Mouse (Mus musculus): ENCODE data around the gene Aldh4a1. TPM values are rescaled to one million over a fixed set of nuclear protein-coding genes. Genes with fewer than 3 reads are reported as not detected.
A peak's percentile ranks its signal among the peaks of the same experiment; 100 is the strongest.

Gene Aldh4a1
- polyA plus RNA-seq, 1 experiment from 2014 or later, result 25.5 TPM

DNA sequence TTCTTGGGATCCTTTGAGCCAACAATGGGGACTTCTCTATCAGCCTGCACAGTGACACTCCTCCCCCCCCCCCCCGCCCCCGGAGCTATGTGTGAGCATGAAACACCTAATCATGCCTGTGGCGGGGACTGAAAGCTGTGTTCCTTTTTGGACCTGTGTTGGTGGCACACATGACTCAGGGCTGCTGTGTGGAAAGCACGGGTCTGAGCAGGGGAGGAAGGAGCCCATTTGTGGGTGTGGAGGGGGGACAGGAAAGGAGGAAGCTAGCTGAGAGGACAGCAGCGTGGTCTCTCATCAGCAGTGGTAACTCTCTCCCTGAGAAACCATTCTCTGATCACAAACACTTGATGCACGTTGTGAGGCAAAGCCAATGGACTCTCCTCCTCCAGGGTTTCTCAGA, 18.1 kb downstream of the Aldh4a1 start:
- H3K9me3 ChIP-seq (ENCODE audit: control insufficient read depth, low read length), result no peaks in the 10 kb centered on the region
- H3K4me3 ChIP-seq (ENCODE audit: low read length), result no peak overlapping the region
- 41% methylated on average over 5 of the region's 6 CpGs for WGBS
- H3K27me3 ChIP-seq (ENCODE audit: control insufficient read depth, insufficient read depth, low read depth, low read length), result no peaks in the 10 kb centered on the region; the same call in 1 of the 2 replicates
- no peak for ATAC-seq (ENCODE audit: low read depth)
- peaks cover 11% of the 10 kb centered on the region for H3K4me1 ChIP-seq (replicated peaks; ENCODE audit: control insufficient read depth, insufficient read depth, low read length)
- H3K36me3 ChIP-seq (ENCODE audit: control insufficient read depth, insufficient read depth, low read length), result no peaks in the 10 kb centered on the region; the same call in 1 of the 2 replicates
- H3K9ac ChIP-seq (ENCODE audit: low read length), result no peak overlapping the region
- H3K4me2 ChIP-seq (ENCODE audit: low read depth, low read length), result no peak overlapping the region
- no peak overlapping the region for H3K27ac ChIP-seq (ENCODE audit: low read length)

DNA sequence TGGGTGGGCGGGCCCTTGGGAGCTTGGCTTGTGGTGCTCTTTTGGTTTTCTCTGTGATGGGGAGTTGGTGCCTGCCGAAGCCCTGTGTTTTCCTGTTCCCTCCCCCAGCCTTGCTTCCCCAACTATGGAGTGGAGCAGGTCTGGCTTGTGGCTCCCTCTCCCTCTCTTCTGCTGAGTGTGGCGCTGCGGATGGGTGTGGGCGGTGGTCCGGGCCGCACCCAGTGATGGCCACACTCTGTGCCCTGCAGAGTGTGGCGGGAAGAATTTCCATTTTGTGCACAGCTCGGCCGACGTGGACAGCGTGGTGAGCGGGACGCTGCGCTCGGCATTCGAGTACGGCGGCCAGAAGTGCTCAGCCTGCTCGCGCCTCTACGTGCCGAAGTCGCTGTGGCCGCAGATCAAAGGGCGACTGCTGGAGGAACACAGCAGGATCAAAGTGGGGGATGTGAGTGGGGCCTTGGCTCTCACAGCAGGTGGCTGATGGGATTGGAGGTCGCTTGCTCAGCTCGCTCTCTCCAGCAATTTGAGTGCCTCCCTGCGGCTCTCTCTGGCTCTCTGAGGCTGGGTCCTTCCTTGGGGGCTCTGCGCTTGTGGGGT, 19.3 kb downstream of the Aldh4a1 start:
- Histone ChIP-seq H3K36me3 (ENCODE audit: control insufficient read depth, insufficient read depth, low read length) (peaks cover 5% of the 10 kb centered on the region; the same call in 1 of the 2 replicates), H3K9me3 (ENCODE audit: control insufficient read depth, low read length) (no peaks in the 10 kb centered on the region), H3K27me3 (ENCODE audit: control insufficient read depth, insufficient read depth, low read depth, low read length) (no peaks in the 10 kb centered on the region; the same call in 1 of the 2 replicates), H3K27ac (ENCODE audit: low read length) (peak overlapping the region; percentile 43; the same call in 1 of the 2 replicates), H3K4me3 (ENCODE audit: low read length) (peak overlapping the region; percentile 35), H3K9ac (ENCODE audit: low read length) (peak overlapping the region; percentile 44), H3K4me1 (replicated peaks; ENCODE audit: control insufficient read depth, insufficient read depth, low read length) (peaks cover 11% of the 10 kb centered on the region), H3K4me2 (ENCODE audit: low read depth, low read length) (peak overlapping the region; percentile 70)
- peak; percentile 67 for ATAC-seq (ENCODE audit: low read depth)
- 3% methylated on average over 29 of the region's 30 CpGs for WGBS

DNA sequence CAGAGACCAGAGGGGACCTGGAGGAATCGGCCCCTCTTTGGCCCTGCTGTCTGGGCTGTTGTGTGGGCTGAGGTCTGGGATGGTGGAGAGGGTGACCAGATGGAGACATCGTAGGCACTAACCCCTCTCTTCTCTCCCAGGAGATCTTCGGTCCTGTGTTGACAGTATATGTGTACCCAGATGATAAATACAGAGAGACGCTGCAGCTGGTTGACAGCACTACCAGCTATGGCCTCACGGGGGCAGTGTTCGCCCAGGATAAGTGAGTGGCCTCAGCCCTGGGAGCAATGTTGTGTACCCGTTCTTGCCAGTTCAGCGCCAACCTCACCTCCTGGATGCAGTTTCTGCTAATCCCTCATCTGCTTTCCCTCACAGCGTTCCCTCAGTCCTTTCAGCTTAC, 21.3 kb downstream of the Aldh4a1 start:
- H3K9ac ChIP-seq (ENCODE audit: low read length), result no peak overlapping the region
- 13% methylated on average over 9 of the region's 9 CpGs for WGBS
- H3K27ac ChIP-seq (ENCODE audit: low read length), result no peak overlapping the region
- H3K4me3 ChIP-seq (ENCODE audit: low read length), result no peak overlapping the region
- peaks cover 11% of the 10 kb centered on the region for H3K4me1 ChIP-seq (replicated peaks; ENCODE audit: control insufficient read depth, insufficient read depth, low read length)
- H3K4me2 ChIP-seq (ENCODE audit: low read depth, low read length), result no peak overlapping the region
- no peaks in the 10 kb centered on the region for H3K9me3 ChIP-seq (ENCODE audit: control insufficient read depth, low read length)
- no peaks in the 10 kb centered on the region; the same call in 1 of the 2 replicates for H3K27me3 ChIP-seq (ENCODE audit: control insufficient read depth, insufficient read depth, low read depth, low read length)
- ATAC-seq (ENCODE audit: low read depth), result no peak
- peaks cover 12% of the 10 kb centered on the region for H3K36me3 ChIP-seq (ENCODE audit: control insufficient read depth, insufficient read depth, low read length)

DNA sequence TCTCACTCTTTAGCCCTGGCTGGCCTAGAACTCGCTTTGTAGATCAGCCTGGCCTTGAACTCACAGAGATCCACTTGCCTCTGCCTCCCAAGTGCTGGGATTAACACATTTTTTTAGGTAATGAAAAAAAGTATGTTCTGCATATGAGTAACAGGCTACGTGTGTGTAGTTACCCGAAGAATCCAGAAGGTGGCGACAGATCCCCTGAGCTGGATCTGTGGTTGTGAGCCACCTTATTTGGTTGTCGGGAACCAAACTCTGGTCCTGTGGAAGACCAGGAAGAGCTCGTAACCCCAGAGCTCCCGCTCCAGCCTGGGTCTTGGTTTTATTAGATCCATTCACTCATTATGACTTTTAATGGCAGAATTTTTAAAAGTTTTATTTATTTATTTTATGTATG, 24.2 kb downstream of the Aldh4a1 start:
- H3K4me1 ChIP-seq (replicated peaks; ENCODE audit: control insufficient read depth, insufficient read depth, low read length), result peaks cover 5% of the 10 kb centered on the region
- H3K4me2 ChIP-seq (ENCODE audit: low read depth, low read length), result no peak overlapping the region
- H3K9me3 ChIP-seq (ENCODE audit: control insufficient read depth, low read length), result no peaks in the 10 kb centered on the region
- H3K27ac ChIP-seq (ENCODE audit: low read length), result no peak overlapping the region
- peaks cover 12% of the 10 kb centered on the region for H3K36me3 ChIP-seq (ENCODE audit: control insufficient read depth, insufficient read depth, low read length)
- H3K9ac ChIP-seq (ENCODE audit: low read length), result no peak overlapping the region
- H3K4me3 ChIP-seq (ENCODE audit: low read length), result no peak overlapping the region
- WGBS, result 81% methylated on average over 7 of the region's 7 CpGs
- ATAC-seq (ENCODE audit: low read depth), result no peak
- H3K27me3 ChIP-seq (ENCODE audit: control insufficient read depth, insufficient read depth, low read depth, low read length), result no peaks in the 10 kb centered on the region; the same call in 1 of the 2 replicates

DNA sequence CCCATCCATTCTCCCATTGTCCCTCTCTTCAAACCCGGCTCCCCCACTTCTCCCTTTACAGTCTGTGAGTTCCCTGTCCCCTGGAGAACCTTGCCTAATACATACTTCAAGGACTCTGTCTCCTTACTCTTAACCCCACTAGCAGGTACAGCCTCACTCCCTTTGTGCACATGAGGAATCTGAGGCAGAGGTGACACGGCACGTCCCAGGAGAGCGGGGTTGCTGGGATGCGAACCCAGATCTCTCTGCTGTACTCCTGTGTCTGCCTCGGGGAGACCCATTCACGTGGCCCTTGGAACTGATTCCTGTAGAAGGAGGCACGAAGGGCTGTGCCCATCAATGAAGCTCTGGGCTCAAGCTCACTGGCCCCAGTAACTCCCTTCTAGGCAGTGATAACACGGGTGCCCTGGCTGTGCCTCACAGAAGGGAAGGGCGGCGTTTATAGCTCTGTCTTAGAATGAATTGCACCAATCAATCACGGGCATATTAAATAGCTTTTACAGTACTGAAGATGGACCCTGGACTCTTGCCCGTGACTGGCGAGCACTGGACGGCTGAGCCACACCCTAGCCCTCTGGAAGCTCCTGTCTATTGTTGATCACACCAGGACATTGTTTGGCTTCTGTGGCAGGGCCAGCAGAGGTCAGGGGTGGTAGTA, 27.5 kb downstream of the Aldh4a1 start:
- 70% methylated on average over 15 of the region's 15 CpGs for WGBS
- H3K4me2 ChIP-seq (ENCODE audit: low read depth, low read length), result no peak overlapping the region
- no peaks in the 10 kb centered on the region for H3K9me3 ChIP-seq (ENCODE audit: control insufficient read depth, low read length)
- no peaks in the 10 kb centered on the region for H3K27me3 ChIP-seq (ENCODE audit: control insufficient read depth, insufficient read depth, low read depth, low read length)
- ATAC-seq (ENCODE audit: low read depth), result 0 out of 2 replicates have a peak, but pooled peaks have one; percentile 50
- H3K4me1 ChIP-seq (replicated peaks; ENCODE audit: control insufficient read depth, insufficient read depth, low read length), result no peaks in the 10 kb centered on the region
- H3K36me3 ChIP-seq (ENCODE audit: control insufficient read depth, insufficient read depth, low read length), result peaks cover 12% of the 10 kb centered on the region
- H3K4me3 ChIP-seq (ENCODE audit: low read length), result no peak overlapping the region
- no peak overlapping the region for H3K9ac ChIP-seq (ENCODE audit: low read length)
- H3K27ac ChIP-seq (ENCODE audit: low read length), result peak overlapping the region; percentile 33; the same call in 1 of the 2 replicates

DNA sequence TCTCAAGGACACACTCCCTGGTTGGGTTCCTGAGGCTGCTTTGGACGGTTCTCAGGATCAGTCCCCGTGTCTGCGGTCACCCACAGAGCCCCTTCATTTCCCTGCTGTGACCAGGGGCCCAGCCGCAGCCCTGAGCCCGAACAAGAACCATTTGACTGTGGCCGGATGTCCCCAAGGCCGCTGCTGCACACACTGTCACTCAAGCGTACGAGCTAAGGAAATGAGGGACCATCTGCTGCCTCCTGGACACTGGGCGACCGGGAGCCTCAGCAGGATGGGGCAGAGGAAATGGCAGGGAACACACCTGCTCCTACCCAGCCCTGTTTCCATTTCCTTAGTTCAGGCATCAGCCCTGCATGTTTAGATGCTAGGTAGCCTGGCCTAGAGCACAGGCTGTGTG, 28.2 kb downstream of the Aldh4a1 start:
- Histone ChIP-seq H3K9ac (ENCODE audit: low read length) (no peak overlapping the region), H3K36me3 (ENCODE audit: control insufficient read depth, insufficient read depth, low read length) (peaks cover 12% of the 10 kb centered on the region), H3K4me1 (replicated peaks; ENCODE audit: control insufficient read depth, insufficient read depth, low read length) (no peaks in the 10 kb centered on the region), H3K4me2 (ENCODE audit: low read depth, low read length) (no peak overlapping the region), H3K9me3 (ENCODE audit: control insufficient read depth, low read length) (no peaks in the 10 kb centered on the region), H3K4me3 (ENCODE audit: low read length) (no peak overlapping the region), H3K27ac (ENCODE audit: low read length) (peak overlapping the region; percentile 33; the same call in 1 of the 2 replicates), H3K27me3 (ENCODE audit: control insufficient read depth, insufficient read depth, low read depth, low read length) (no peaks in the 10 kb centered on the region)
- peak; percentile 64; the same call in 1 of the 2 replicates for ATAC-seq (ENCODE audit: low read depth)
- WGBS, result 67% methylated on average over 11 of the region's 11 CpGs

DNA sequence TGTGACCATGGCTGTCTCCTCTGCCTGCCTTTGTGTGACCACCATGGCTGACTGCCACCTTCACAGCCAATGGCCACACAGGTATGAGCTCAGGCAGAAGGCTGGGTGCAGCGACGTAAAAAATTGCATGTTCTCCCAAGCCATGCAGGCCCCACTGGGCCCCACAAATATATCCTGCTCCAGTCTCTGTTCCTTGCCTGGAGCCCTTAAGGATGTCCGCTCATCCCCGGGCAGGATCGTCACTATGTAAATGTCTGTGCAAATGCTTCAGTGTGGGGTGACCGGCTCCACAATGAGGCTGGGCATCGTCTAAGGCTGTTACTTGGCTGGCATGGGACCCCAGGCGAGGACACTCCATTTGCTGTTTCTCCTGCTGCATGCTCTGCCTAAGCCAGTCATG, 30.6 kb downstream of the Aldh4a1 start, which contains the start of gene Tas1r2:
TSS of gene Tas1r2 (plus strand) at position 301 of the 400 bp plus-strand sequence.
- no peak for ATAC-seq (ENCODE audit: low read depth)
- no peaks in the 10 kb centered on the region for H3K9me3 ChIP-seq (ENCODE audit: control insufficient read depth, low read length)
- no peak within 1 kb of the TSS for H3K9ac ChIP-seq (ENCODE audit: low read length)
- H3K4me1 ChIP-seq (replicated peaks; ENCODE audit: control insufficient read depth, insufficient read depth, low read length), result no peaks in the 10 kb centered on the region
- H3K36me3 ChIP-seq (ENCODE audit: control insufficient read depth, insufficient read depth, low read length), result peaks cover 5% of the 10 kb centered on the region; the same call in 1 of the 2 replicates
- no peak within 1 kb of the TSS for H3K27ac ChIP-seq (ENCODE audit: low read length)
- H3K4me2 ChIP-seq (ENCODE audit: low read depth, low read length), result no peak within 1 kb of the TSS
- H3K4me3 ChIP-seq (ENCODE audit: low read length), result no peak within 1 kb of the TSS
- WGBS, result 84% methylated on average over 8 of the region's 8 CpGs
- H3K27me3 ChIP-seq (ENCODE audit: control insufficient read depth, insufficient read depth, low read depth, low read length), result no peaks in the 10 kb centered on the region

DNA sequence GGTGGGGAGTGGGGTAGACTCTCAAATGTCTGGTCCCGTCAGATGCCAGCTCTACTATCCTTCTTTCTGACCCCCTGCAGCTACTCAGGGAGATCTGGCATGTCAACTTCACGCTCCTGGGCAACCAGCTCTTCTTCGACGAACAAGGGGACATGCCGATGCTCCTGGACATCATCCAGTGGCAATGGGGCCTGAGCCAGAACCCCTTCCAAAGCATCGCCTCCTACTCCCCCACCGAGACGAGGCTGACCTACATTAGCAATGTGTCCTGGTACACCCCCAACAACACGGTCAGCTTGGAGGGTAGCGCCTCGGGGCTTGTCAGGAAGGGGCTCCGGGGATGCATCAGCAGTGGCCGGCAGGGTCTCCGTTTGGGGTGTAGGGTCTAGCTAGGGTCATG, 39.2 kb downstream of the Aldh4a1 start:
- Histone ChIP-seq H3K36me3 (ENCODE audit: control insufficient read depth, insufficient read depth, low read length) (no peaks in the 10 kb centered on the region), H3K4me3 (ENCODE audit: low read length) (no peak overlapping the region), H3K27ac (ENCODE audit: low read length) (no peak overlapping the region), H3K27me3 (ENCODE audit: control insufficient read depth, insufficient read depth, low read depth, low read length) (no peaks in the 10 kb centered on the region), H3K4me1 (replicated peaks; ENCODE audit: control insufficient read depth, insufficient read depth, low read length) (no peaks in the 10 kb centered on the region), H3K9ac (ENCODE audit: low read length) (no peak overlapping the region), H3K9me3 (ENCODE audit: control insufficient read depth, low read length) (no peaks in the 10 kb centered on the region), H3K4me2 (ENCODE audit: low read depth, low read length) (no peak overlapping the region)
- no peak for ATAC-seq (ENCODE audit: low read depth)
- WGBS, result 77% methylated on average over 14 of the region's 14 CpGs

DNA sequence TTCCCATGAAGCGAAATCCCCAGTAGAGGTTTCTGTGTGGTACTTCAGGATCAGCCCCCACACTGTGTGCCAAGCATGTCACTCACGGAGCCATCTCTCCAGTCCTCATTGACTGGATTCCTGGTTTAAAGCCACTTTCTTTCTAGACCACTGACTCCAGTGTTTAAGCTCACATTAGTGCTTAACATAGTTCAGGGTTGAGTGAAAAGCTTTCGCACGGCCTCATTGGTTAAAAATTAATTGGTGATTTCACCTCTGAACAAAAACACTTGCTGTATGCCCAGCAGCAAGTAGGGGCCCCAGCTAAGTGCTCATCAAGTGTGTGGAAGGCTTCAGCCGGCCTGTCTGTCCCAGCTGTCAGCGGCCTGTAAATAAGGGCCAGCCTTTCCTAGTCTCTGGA, 45.0 kb downstream of the Aldh4a1 start:
- no peaks in the 10 kb centered on the region for H3K4me1 ChIP-seq (replicated peaks; ENCODE audit: control insufficient read depth, insufficient read depth, low read length)
- H3K9me3 ChIP-seq (ENCODE audit: control insufficient read depth, low read length), result no peaks in the 10 kb centered on the region
- H3K4me3 ChIP-seq (ENCODE audit: low read length), result no peak overlapping the region
- H3K36me3 ChIP-seq (ENCODE audit: control insufficient read depth, insufficient read depth, low read length), result no peaks in the 10 kb centered on the region
- 64% methylated on average over 6 of the region's 6 CpGs for WGBS
- H3K9ac ChIP-seq (ENCODE audit: low read length), result no peak overlapping the region
- H3K27ac ChIP-seq (ENCODE audit: low read length), result peak overlapping the region; percentile 23; the same call in 1 of the 2 replicates
- ATAC-seq (ENCODE audit: low read depth), result peak; percentile 62; the same call in 1 of the 2 replicates
- H3K27me3 ChIP-seq (ENCODE audit: control insufficient read depth, insufficient read depth, low read depth, low read length), result no peaks in the 10 kb centered on the region
- no peak overlapping the region for H3K4me2 ChIP-seq (ENCODE audit: low read depth, low read length)
